In genomic region chr15:99295484-99295981, GRCm38 (mm10) we compare ENCODE assay signal across 8 mouse cellular contexts. TPM values are rescaled to one million over a fixed set of nuclear protein-coding genes. Genes with fewer than 3 reads are reported as not detected.
A peak's percentile ranks its signal among the peaks of the same experiment; 100 is the strongest.
DNase-seq lines count a peak whose midpoint lies in the region; ATAC-seq lines count a peak whose summit lies in the region.

Fam186b (minus strand) TSS chr15:99295888.

- H3K4me2 ChIP-seq in embryonic facial prominence, embryonic 14.5 days (ENCODE audit: low read depth, low read length): peak within 1 kb of the TSS; percentile 55
- H3K4me2 ChIP-seq in hindbrain, embryonic 15.5 days: peak within 1 kb of the TSS; percentile 62
- peak within 1 kb of the TSS; percentile 84 for H3K4me2 ChIP-seq in liver, embryonic 13.5 days
- peak within 1 kb of the TSS; percentile 40 for H3K4me2 ChIP-seq in neural tube, embryonic 14.5 days (ENCODE audit: low read depth, low read length)

- H3K27me3 ChIP-seq in embryonic facial prominence, embryonic 14.5 days (replicated peaks; ENCODE audit: control insufficient read depth, insufficient read depth, low read length): no peaks in the 10 kb centered on the region
- no peaks in the 10 kb centered on the region for H3K27me3 ChIP-seq in hindbrain, embryonic 15.5 days
- H3K27me3 ChIP-seq in liver, embryonic 13.5 days: peaks cover 8% of the 10 kb centered on the region
- H3K27me3 ChIP-seq in neural tube, embryonic 14.5 days (ENCODE audit: control insufficient read depth, insufficient read depth, low read length): no peaks in the 10 kb centered on the region

- no peaks in the 10 kb centered on the region for H3K9me3 ChIP-seq in embryonic facial prominence, embryonic 14.5 days (ENCODE audit: control insufficient read depth, low read length)
- no peaks in the 10 kb centered on the region for H3K9me3 ChIP-seq in hindbrain, embryonic 15.5 days
- H3K9me3 ChIP-seq in liver, embryonic 13.5 days (replicated peaks): no peaks in the 10 kb centered on the region
- H3K9me3 ChIP-seq in neural tube, embryonic 14.5 days (ENCODE audit: control insufficient read depth, low read length): no peaks in the 10 kb centered on the region

- peak within 1 kb of the TSS; percentile 59 for H3K4me3 ChIP-seq in embryonic facial prominence, embryonic 14.5 days (ENCODE audit: low read depth, low read length)
- peak within 1 kb of the TSS; percentile 75 for H3K4me3 ChIP-seq in hindbrain, embryonic 15.5 days
- H3K4me3 ChIP-seq in liver, embryonic 13.5 days (replicated peaks): peak within 1 kb of the TSS; percentile 69
- peak within 1 kb of the TSS; percentile 67 for H3K4me3 ChIP-seq in neural tube, embryonic 14.5 days (ENCODE audit: low read depth, low read length)

- peak within 1 kb of the TSS; percentile 72 for H3K9ac ChIP-seq in embryonic facial prominence, embryonic 14.5 days (ENCODE audit: low read depth, low read length)
- H3K9ac ChIP-seq in hindbrain, embryonic 15.5 days: peak within 1 kb of the TSS; percentile 67
- H3K9ac ChIP-seq in liver, embryonic 13.5 days: peak within 1 kb of the TSS; percentile 73
- peak within 1 kb of the TSS; percentile 74 for H3K9ac ChIP-seq in neural tube, embryonic 14.5 days (replicated peaks; ENCODE audit: low read depth, low read length)

- ATAC-seq in embryonic facial prominence, embryonic 14.5 days (ENCODE audit: low read depth): peak; percentile 12; the same call in 1 of the 2 replicates
- peak; percentile 12 for ATAC-seq in hindbrain, embryonic 15.5 days (ENCODE audit: low FRiP score, low read depth)
- ATAC-seq in liver, embryonic 13.5 days (ENCODE audit: low read depth): no peak
- ATAC-seq in neural tube, embryonic 14.5 days (ENCODE audit: low read depth): peak; percentile 64

- H3K36me3 ChIP-seq in embryonic facial prominence, embryonic 14.5 days (ENCODE audit: control insufficient read depth, insufficient read depth, low read length): no peaks in the 10 kb centered on the region
- H3K36me3 ChIP-seq in hindbrain, embryonic 15.5 days: no peaks in the 10 kb centered on the region
- H3K36me3 ChIP-seq in liver, embryonic 13.5 days: no peaks in the 10 kb centered on the region
- no peaks in the 10 kb centered on the region for H3K36me3 ChIP-seq in neural tube, embryonic 14.5 days (ENCODE audit: control insufficient read depth, insufficient read depth, low read length)

- peak; percentile 52 for DNase-seq in ovary, postnatal 36 days (ENCODE audit: low spot score)
- DNase-seq in ovary, postnatal 14 days (ENCODE audit: low spot score): no peak
- DNase-seq in adrenal gland, postnatal 10 days: peak; percentile 61
- no peak for DNase-seq in embryonic facial prominence, embryonic 14.5 days (ENCODE audit: low spot score)
- DNase-seq in liver, embryonic 13.5 days: peak; percentile 17
- DNase-seq in frontal cortex, postnatal 25 days (ENCODE audit: low spot score in 2 of 2): no peak

- peaks cover 11% of the 10 kb centered on the region; the same call in 1 of the 2 replicates for H3K4me1 ChIP-seq in embryonic facial prominence, embryonic 14.5 days (ENCODE audit: control insufficient read depth, insufficient read depth, low read length)
- peaks cover 33% of the 10 kb centered on the region for H3K4me1 ChIP-seq in hindbrain, embryonic 15.5 days (replicated peaks)
- H3K4me1 ChIP-seq in liver, embryonic 13.5 days (replicated peaks): peaks cover 33% of the 10 kb centered on the region
- peaks cover 11% of the 10 kb centered on the region; the same call in 1 of the 2 replicates for H3K4me1 ChIP-seq in neural tube, embryonic 14.5 days (ENCODE audit: control insufficient read depth, insufficient read depth, low read length)

- H3K27ac ChIP-seq in embryonic facial prominence, embryonic 14.5 days (replicated peaks; ENCODE audit: low read depth, low read length): peak within 1 kb of the TSS; percentile 82
- peak within 1 kb of the TSS; percentile 94 for H3K27ac ChIP-seq in hindbrain, embryonic 15.5 days (replicated peaks)
- H3K27ac ChIP-seq in liver, embryonic 13.5 days: peak within 1 kb of the TSS; percentile 47
- H3K27ac ChIP-seq in neural tube, embryonic 14.5 days (ENCODE audit: low read depth, low read length): peak within 1 kb of the TSS; percentile 84

- WGBS in embryonic facial prominence, embryonic 14.5 days: under 1% methylated on average over 14 of the region's 17 CpGs
- WGBS in hindbrain, embryonic 15.5 days: 1% methylated on average over 11 of the region's 17 CpGs
- WGBS in liver, embryonic 13.5 days (ENCODE audit: insufficient replicate concordance): 4% methylated on average over 15 of the region's 17 CpGs
- 0% methylated on average over 14 of the region's 17 CpGs for WGBS in neural tube, embryonic 14.5 days

RNA-seq across cellular contexts. Expression of gene Fam186b, which starts in this region (rescaled TPM):
- 1 to 10 TPM; 1.5 to 1.9 TPM for total RNA-seq in adrenal gland, postnatal 10 days (2021)
- 0.06 and 0.14 TPM in 2 replicates for polyA plus RNA-seq in embryonic facial prominence, embryonic 14.5 days (2014; fragmentation: Nextera tagmentation; extraction: Ambion mirVana)
- 0.55 and 0.86 TPM in 2 replicates for polyA plus RNA-seq in hindbrain, embryonic 15.5 days (2015; fragmentation: Nextera tagmentation; extraction: Ambion mirVana)
- 0.06 TPM in 1 of 2 replicates, not detected in the other for polyA plus RNA-seq in liver, embryonic 13.5 days (2015; fragmentation: Nextera tagmentation; extraction: Ambion mirVana)
- polyA plus RNA-seq in neural tube, embryonic 14.5 days (2014; fragmentation: Nextera tagmentation; extraction: Ambion mirVana): 0.53 and 0.66 TPM in 2 replicates

Comparison
In these comparisons a context has a peak if more than half of its experiments do, and no peak if none do; other contexts are left out.
1. DNase-seq: peak in ovary, postnatal 36 days (single experiment) and adrenal gland, postnatal 10 days (single experiment); none in ovary, postnatal 14 days (single experiment), embryonic facial prominence, embryonic 14.5 days (single experiment) and frontal cortex, postnatal 25 days (0 of 2).
2. Peak in ATAC-seq, H3K4me3 ChIP-seq, H3K27ac ChIP-seq, H3K9ac ChIP-seq and H3K4me2 ChIP-seq in embryonic facial prominence, embryonic 14.5 days; RNA of the gene not detected or under 1 TPM.
3. Peak in ATAC-seq, H3K4me3 ChIP-seq, H3K27ac ChIP-seq, H3K9ac ChIP-seq and H3K4me2 ChIP-seq in hindbrain, embryonic 15.5 days; RNA of the gene not detected or under 1 TPM.
4. Peak in DNase-seq, H3K4me3 ChIP-seq, H3K27ac ChIP-seq, H3K9ac ChIP-seq and H3K4me2 ChIP-seq in liver, embryonic 13.5 days; RNA of the gene not detected or under 1 TPM.
5. Peak in ATAC-seq, H3K4me3 ChIP-seq, H3K27ac ChIP-seq, H3K9ac ChIP-seq and H3K4me2 ChIP-seq in neural tube, embryonic 14.5 days; RNA of the gene not detected or under 1 TPM.
6. Peak in every context shown above with its lines, with median percentiles within 50 percentile points of each other: H3K27ac ChIP-seq, H3K4me2 ChIP-seq, H3K4me3 ChIP-seq and H3K9ac ChIP-seq.